Mouse (Mus musculus) cerebellum, adult 9-11 months (tissue): ENCODE results near the gene Gm20388.
A peak's percentile ranks its signal among the peaks of the same experiment; 100 is the strongest.

Experiments used
- DNase-seq: peaks from one replicate; pipeline ENCODE4 v3.0.0; 2022

The Gm20388 gene

DNA sequence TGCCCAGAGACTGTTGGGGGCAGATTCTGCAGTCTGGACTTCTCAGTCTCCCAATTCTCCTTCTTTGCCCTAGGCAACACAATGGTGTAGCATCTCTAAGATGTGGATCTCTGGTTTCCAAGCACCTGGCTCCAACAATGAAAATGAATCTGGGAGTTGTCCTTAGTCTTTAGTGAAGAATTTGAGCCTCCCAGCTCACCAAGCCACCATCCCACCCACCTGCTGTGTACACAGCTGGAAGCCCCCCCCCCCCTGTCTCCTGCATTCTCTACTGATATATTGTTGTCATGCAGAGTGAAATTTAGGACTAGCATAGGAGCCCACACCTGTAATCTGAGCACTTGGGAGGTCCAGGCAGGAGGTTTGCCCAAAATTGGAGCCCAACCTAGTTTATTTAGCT, 4306.3 kb downstream of the Gm20388 start:
- no peak for DNase-seq

DNA sequence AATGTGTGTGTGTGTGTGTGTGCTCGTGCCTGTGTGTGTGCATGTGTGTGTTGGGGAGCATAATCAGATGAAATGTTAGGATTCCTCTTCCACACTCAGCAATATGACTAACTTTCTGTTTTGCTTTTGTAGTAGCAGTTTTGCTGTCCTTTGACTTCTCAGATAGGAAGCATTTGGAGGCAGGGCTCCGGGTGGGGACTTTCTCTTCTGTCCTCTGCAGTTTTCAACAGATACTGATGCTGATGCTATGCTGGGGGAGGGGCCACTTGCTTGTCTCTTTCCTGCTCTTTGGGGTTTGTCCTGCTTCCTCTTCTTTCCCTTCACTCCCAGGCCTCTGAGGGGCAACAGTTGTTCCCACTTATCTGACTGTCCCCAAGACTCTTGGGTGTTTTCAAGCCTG, 4319.2 kb downstream of the Gm20388 start:
- DNase-seq = peak; percentile 22

DNA sequence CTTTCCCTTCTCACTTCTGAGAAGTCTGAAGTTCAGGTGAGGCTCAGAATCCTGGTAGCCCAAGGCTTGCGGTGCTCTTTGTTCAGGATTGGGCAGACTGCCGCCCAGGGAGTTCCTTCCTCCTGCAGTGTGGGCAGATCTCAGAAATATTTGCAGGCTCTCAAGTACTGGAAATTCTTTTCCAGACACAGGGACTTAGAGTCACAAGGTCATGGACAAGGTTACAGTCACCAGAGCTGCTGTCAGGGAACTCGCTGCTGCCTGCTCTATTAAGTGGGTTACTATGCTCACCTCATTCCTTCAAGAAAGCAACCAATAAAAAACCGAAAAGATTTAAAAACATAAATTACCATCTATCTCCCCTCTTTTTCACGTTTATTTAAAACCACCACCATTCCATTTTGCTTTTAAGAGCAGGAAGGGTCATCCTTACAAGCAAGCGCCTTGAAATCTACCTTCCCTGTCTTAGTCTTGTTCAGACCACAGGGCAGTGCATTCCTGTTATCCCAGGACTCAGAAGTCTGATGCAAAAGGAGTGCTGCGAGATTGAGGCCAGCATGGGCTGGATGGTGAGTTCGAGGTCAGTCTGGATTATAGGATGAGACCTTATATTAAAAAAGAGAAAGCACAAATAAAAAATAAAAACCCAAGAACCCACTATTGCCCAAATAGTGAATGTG, 4320.0 kb downstream of the Gm20388 start:
- peak; percentile 14 for DNase-seq

DNA sequence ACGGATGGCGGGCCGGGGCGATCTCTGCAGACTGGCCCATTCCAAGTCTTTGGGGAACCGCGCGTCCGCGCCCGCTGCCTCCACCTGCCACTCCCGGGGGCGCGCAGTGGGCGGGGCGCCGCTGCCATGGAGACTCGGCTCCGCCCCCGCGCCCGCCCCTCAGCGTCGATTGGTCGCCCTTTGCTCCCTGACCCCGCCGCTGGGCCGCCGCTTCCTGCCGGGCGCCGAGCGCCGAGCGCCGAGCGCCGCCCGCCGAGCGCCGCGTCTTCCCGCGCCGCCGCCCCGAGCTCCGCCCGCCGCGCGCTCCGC, 4320.5 kb downstream of the Gm20388 start, which contains the start of gene Galnt2:
TSS of gene Galnt2 (plus strand) at position 216 of the 309 bp plus-strand sequence.
- peak; percentile 92 for DNase-seq

DNA sequence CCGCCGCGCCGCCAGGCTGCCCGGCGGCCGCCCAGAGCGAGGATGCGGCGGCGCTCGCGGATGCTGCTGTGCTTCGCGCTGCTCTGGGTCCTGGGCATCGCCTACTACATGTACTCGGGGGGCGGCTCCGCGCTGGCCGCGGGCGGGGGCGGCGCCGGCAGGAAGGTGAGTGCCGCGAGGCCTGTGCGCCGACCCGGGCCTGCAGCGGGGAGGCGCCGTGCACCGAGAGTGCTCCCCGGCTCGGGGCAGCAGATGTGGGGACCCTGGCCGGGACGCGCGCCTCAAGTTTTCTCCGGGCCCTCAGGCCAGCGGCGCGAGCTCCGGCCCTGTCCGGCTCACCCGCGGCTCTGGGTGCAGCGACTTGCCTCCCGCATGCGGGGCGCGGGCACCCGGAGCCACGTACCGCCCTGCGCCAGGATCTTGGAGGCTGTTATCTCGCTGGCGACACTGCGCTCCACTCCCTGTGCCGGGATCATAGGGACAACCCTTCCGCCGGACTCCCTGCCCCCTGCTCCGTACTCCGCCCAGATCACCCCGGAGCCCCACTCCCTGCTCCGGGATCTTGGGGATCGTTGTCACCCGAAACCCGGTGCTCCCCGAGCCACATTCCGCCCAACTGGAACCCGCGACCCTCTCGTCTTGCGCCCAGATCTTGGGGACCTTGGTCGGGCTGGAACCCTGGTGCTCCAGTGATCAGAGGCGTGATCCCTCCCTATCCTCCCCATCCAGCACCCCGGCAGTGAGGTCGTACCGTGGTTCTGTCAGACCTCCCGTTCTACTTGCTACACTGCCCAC, 4321.0 kb downstream of the Gm20388 start:
- peak; percentile 68 for DNase-seq

DNA sequence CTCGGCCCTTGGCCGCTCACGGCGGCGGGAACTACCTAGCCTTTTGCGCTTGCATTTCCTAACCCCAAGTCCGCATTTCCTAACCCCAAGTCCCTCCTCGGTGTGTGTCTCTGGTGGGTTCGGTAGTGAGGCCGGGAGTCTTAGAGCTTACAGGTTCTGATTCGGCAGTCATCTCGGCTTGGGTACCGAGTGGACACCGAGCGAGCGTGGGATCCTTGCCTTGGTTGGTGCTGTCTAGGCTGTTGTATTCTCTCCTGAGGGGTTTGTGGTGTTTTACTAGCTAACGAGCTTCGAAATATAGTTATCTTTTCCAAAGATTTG, 4321.6 kb downstream of the Gm20388 start:
- DNase-seq = no peak

DNA sequence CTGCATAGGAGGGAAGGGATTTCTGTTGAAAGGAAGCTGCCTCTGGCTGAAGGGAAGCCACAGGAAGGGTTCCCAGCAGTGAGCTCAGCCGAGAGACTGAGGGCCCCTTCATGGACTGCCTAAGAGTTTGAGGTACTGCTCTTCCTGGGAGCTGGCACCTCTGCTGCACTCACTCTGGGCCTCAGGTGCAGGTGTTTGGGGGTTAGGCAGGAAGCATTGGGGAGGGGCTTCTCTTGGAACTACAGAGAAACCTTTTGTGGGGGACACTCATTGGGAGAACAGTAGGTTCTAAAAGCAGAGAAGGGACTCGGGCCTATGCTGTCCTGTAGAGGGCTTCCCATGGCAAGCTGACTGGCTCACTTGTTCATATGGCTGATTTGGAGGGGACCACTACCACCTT, 4323.9 kb downstream of the Gm20388 start:
- DNase-seq = peak; percentile 9

DNA sequence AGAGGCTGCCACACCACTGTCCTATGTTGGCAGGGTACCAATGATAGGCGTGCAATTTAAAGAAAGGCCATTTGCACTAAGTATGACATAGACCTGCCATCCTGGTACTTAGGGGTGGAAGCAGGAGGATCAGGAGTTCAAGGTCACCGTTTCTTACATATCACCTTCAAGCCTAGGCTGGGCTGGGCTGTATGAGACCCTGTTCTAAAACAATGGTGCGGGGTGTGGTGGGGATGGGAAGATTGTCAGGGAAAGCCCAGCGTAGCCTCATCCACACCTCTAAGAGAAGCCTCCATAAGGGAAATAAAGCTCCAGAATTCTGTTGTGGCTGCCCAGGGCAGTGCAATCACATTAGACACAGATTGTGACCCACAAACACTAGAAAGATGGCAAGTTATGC, 4324.9 kb downstream of the Gm20388 start:
- peak; percentile 15 for DNase-seq

DNA sequence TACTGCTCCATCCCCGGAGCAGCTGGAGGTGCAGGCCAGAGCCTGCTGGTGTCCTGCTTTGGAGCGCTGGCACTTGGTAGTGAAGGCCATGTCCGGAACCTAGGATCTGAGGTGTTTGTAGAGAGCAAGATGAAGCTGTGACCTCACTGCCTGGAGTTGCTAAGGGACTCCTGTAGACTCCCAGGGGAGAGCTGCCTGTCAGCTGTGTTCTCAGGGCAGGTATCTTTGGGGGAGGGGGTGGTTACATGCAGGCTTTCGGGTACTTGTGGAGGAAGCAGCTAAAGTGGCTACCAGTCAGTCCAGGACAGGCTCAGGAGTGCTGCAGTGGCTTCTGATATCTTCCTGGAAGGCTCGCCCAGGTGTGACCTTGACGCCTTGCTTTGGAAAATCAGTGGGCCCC, 4328.7 kb downstream of the Gm20388 start:
- DNase-seq = no peak

DNA sequence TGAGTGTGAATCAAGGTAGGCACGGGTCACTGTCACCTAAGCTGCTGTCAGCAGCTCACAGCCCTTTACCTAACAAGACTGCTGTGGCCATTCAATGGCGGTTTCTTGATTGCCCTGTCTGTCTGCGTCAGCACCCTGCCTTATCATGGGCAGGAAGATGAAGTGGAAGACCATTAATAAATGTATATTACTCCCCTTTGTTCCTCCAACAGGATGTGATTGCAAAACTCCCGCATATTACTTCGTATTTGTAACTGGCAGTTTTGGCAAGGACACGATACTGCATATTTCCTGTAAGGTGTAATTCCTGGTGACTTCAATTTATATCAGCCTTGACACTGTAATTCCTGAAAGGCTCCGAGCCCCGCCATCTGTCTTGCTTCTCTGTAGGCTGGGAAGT, 4330.3 kb downstream of the Gm20388 start:
- no peak for DNase-seq

DNA sequence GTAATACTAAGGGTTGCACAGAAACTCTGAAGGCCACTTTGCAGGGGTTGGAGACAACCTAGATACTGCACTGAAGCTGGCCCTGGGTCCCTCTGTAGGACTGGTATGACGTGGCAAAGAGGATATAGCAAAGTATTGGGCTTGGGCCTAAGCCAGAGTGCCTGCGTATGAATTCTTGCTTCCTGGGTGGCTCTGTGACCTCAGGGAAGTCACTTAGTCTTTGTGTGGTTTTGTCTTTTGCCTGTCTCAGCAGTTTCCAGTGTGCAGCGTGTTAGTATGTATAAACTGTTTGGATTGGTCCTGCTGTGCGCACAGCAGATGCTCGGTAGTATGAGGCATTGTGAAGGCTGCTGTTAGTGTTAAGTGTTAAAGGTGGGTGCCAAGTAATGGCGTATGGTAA, 4331.6 kb downstream of the Gm20388 start:
- DNase-seq = peak; percentile 5

DNA sequence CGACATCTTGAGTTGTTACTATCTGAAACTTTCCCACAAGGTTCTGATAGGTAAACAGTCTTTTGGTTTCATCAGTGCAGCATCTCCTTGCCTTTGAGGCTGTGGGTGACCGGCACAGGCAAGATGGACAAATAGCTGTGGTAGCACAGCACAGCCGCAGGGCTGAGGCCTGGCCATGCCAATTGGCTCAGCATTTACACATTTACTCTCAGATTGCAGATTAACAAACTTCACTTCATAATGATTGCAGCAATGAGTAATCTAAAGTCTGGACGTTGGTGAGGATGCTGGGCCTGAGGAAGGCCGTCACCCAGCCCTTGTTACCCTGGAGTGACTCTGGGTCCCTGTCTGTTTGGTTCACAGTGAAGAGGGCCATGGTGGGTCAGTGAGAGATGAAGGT, 4332.3 kb downstream of the Gm20388 start:
- no peak for DNase-seq

DNA sequence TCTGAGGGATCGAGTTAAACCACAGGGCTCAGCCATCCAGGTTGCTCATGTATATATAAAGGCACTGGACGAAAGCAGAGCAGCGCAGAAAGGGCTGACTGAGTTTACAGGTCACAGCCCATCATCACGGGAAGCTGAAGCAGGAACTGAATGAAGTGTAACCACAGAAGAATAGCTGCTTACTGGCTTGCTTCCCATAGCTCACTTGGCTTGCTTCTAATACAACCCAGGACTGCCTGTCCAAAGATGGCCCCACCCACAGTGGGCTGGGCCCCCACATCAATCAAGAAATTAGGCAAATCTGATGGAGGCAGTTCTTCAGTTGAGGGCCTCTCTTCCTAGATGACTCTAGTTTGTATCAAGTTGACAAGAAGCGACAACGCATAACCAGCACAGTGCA, 4336.9 kb downstream of the Gm20388 start:
- DNase-seq = no peak

DNA sequence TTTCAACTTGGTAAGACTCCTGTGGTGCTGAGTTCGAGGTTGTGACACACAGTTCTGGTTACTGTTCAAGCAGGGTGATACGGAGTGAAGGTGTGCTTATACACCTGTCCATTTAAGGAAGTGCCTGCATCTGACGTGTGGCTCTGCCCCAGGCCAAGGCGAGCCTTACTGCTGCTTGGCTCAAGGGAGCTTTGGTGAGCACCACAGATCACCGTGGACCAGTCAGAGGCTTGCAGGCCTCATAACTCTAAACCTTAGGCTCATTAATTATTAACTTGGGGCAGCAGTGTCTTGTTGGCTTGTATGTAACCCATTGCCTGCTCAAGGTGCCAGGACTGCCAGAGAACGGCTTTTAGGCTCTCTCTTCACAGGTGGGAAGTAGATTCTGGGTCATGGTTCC, 4338.0 kb downstream of the Gm20388 start:
- no peak for DNase-seq

DNA sequence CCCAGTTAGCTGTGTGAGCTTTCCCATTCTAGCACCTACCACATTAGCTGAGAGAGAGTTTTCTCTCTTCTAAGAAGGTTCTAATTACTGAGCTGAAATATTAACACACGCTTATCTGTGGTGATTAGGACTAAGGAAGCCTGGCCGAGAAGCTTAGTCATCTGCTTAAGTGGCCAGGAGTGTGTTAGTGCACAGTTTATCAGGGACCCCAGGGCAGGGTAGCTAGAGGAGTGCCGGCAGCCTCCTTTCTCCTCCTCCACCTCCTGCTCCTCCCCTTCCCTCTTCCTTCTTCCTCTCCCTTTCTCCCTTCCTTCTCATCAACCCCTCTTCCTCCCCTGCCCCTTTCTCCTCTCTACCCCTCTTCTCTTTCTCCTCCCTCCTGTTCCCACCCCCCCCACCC, 4339.6 kb downstream of the Gm20388 start:
- DNase-seq = no peak

DNA sequence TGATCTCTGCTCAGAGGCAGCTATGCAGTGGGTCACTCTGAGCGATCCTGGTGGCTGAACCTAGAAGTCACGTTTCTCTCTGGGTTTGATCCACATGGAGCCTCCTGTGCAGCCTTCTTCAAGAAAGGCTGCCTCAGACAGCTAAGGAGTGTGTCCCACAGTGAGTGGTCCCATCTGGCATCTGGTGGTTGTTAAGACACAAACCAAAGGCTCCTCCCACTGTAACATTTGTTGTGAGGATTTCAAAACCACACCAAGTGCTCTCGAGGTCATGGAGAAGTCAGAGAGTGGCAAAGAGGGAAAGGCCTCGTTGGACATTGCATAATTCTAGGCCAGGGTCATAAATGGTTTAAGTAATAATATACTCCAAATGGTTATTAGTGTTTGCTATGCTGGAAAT, 4340.1 kb downstream of the Gm20388 start:
- DNase-seq = no peak

DNA sequence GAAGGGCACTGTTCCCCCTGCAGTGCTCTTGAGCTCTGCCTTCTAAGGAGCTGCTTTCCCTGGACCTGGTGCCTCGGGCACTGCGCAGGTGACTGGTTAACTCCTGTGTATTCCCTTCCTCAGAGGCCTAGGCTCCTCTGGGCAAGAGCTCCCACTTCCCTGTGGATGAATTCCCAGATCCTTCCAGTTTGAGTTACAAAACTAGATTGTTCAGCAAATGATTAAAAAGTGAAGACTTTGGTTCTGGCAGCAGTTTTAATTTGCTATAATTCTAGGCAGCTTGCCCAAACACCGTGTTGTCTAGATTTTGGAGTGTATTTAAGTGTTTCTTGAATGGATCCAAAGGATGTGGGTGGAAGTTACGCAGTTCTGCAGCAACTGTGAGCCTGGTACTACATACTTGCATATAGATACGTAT, 4341.9 kb downstream of the Gm20388 start:
- DNase-seq = no peak

DNA sequence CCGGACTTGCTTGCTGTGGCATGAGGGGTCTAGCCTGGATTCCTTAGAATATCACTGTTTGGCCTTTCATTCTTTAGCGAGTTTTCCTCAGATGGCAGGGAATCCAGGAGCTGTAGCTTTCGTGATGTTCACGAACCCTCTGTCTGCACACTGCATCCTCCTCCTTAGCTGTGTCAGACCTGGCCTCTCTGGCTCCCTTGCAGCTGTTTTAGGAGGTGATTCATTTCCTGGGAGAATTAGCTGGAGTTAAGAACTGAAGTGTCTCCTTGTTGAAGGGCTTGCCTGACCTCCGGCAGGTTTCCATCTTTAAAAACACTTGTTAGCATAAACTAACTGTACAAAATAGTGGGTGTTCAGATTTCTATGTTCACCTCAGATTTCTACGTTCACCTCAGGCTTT, 4343.3 kb downstream of the Gm20388 start:
- no peak for DNase-seq

DNA sequence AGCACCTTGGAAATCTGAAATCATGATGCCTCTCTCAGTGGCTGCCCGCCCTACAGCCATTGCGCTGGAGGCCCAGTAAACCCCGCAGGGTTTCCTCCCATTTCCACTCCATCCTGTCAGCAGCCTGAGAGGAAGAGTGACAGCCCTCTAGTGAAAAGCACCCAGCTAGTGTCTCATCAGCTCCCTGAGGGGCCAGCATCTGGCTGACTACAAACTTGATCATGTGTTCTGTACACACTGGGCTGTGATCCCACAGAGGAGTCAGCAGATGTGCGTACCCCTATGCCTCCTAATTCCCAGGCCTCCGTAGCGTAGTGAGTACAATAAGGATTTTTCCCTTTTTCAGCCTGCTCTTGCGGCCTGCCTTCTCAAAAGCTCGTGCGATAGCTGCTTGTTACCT, 4346.2 kb downstream of the Gm20388 start:
- DNase-seq = no peak

DNA sequence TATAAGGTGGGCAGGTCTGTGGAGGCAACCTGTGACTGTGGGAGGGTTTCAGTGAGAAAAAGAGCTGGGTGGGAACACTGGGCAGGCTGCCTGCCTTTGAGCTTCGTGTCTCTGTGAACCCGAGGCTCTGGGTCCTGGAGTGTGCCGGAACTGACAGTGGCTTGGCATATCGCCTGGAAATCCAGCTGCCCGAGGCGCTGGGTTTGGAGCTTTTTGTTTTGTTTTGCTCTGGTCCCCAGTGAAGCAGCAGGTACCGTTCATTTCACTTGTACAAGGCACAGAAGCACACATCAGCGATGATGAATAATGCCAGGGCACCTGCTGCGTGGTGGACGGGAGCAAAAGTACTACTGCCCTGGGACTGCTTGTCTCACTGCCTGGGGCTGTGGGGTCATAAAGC, 4346.7 kb downstream of the Gm20388 start:
- peak; percentile 51 for DNase-seq

DNA sequence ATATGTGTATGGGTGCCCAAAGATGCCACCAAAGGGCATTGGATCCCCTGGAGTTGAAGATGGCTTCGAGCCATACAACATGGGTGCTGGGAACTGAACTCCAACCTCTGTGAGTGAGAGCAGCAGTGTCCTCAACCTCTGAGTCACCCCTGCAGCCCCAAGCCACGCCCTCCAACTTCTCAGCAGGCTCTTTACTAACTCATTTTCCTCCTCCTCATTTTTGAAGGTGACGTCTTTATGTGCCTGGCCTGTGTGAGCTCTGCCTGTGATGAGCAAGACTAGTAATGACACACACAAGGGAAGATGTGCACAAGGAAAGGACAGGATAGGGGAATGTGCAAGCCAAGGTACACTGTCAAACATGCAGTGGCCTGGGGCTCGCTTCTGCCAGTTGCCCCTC, 4348.5 kb downstream of the Gm20388 start:
- no peak for DNase-seq

DNA sequence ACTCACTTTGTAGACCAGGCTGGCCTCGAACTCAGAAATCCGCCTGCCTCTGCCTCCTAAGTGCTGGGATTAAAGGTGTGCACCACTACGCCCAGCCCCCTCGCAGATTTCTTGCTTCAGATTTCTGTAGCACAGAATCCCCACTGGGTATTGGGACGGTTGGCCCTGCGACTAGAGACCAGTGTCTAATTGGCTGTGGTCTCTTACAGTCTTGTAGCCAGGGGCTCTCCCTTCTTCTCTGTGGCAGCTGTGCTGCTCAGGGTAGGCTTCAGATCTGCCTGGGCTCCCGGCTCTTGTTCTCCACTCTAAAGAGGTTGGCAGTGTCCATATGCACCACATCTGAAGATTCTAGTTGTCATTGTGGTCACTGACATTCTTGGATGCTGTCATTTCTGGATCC, 4349.3 kb downstream of the Gm20388 start:
- no peak for DNase-seq

DNA sequence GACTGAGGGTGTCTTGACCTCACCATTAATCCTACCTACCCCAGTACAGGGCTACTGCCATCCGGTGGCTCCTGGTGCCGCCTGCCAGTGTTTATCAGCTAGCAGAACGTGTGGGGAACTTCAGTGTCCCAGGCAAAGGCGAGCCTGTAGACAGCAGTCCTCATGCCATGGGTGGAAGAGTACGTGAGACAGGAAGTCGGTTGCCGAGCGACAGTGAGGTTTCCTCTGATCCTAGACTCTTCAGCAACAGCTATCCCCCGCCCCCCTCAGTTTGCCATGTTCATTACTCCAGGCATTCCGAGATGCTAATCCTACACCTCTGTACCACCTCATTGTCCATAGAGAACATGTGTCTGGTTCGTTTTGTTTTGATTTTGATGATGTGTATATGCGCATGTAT, 4349.7 kb downstream of the Gm20388 start:
- no peak for DNase-seq

DNA sequence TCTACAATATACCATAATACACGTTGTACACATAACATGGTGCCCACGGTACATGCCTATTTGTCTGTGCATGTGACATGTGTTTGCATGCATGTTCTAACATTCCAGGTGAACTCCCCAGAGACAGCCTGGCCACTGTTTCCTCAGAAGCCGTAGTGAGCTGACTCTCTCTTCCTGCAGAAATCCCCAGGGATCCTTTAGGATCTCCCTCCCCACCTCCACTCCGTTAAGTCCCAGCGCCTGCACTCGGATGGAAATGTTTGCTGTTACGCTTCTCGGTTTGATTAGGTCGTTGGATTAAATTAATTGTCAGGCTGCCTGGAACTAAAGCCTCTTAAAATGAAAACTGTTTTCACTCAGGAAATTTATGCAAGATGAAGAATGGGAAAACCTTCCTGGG, 4352.4 kb downstream of the Gm20388 start:
- DNase-seq = no peak

DNA sequence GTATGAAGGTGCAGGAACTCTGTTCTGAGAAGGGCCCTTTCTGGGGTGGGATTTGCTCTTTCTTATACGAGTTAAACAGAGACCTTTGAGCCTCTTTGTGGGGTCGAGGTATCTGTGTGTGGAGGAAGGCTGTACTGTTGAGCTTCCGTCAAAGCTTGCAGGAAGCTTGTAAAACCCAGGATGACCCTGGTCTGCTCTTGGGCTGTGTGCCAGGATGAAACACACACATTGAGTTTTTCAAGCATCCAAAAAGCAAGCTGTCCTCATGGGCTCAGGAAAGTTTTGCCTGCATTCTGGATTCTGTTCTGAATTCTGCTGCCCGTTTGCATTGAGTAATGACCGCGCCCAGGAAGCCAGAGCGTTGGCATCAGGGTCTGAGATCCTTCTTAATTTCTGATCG, 4353.4 kb downstream of the Gm20388 start:
- no peak for DNase-seq
